Mouse (Mus musculus) CH12.LX (cell line): ENCODE results near the gene Bcas2.

Source experiments
- CTCF ChIP-seq, 2 experiments: IDR thresholded peaks in 1 of 2; conservative IDR thresholded peaks in 1 of 2; 2 replicates each; pipeline ENCODE4 v1.5.1; 2011 to 2012; ENCODE audit warnings: low read depth in 2 of 2, low read length in 2 of 2, improper control_type of control experiment in 1 of 2, inconsistent platforms in 1 of 2, mild to moderate bottlenecking in 1 of 2, moderate library complexity in 1 of 2
- SIN3A ChIP-seq: IDR thresholded peaks from 2 replicates; pipeline ENCODE4 v1.6.1; 2012; ENCODE audit warnings: low read length, improper control_type of control experiment, inconsistent platforms
- ZMIZ1 ChIP-seq: IDR thresholded peaks from 2 replicates; pipeline ENCODE4 v1.6.1; 2012; ENCODE audit warnings: low read depth, mild to moderate bottlenecking, inconsistent platforms, low read length, improper control_type of control experiment

DNA sequence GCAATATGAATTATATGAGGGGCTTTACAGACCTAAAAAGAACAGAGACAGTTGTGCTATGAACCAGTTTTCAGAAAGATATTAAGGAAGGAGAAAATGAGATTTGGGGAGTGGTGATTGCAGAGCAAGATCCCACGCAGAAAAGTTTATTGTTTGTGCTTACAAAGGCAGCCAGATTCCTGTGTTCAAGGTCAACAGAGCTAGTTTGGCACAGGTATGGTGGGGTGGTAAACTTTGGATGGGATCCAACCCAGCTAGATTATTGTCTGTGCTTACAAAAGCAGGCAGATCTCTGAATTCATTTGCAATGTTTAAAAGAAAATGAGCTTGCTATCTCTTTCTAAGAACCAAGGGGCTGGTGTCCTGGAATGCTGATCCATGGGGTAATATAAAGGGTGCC is 56.3 kb downstream of the Bcas2 start:
- TF ChIP-seq CTCF (conservative IDR thresholded peaks at IDR 0.05 in 1 of 2, IDR thresholded peaks at IDR 0.05 in 1 of 2; ENCODE audit: low read depth in 2 of 2, low read length in 2 of 2): no peak
- no peak for TF ChIP-seq ZMIZ1
- no peak for TF ChIP-seq SIN3A
